Mouse (Mus musculus): ENCODE measurements around the gene Rpl22. TPM values are rescaled to one million over a fixed set of nuclear protein-coding genes. Genes with fewer than 3 reads are reported as not detected.

Rpl22 gene
- polyA plus RNA-seq, 1 experiment, result not detected

GRCm38 (mm10) chr4:152324641-152325562 is 640 bp upstream of the Rpl22 start:
- TF ChIP-seq POLR2A (IDR thresholded peaks at IDR 0.05; ENCODE audit: insufficient read depth, low read depth, low read length), result no peak
- TF ChIP-seq CTCF (IDR thresholded peaks at IDR 0.05; ENCODE audit: insufficient read depth, low read depth, low read length), result no peak

GRCm38 (mm10) chr4:152326543-152326942 is 1.0 kb downstream of the Rpl22 start:
- no peak for TF ChIP-seq POLR2A (IDR thresholded peaks at IDR 0.05; ENCODE audit: insufficient read depth, low read depth, low read length)
- TF ChIP-seq CTCF (IDR thresholded peaks at IDR 0.05; ENCODE audit: insufficient read depth, low read depth, low read length), result no peak
- Histone ChIP-seq H3K4me3 (ENCODE audit: insufficient read depth, low read depth, low read length) (peak overlapping the region; percentile 75), H3K4me1 (ENCODE audit: control insufficient read depth, insufficient read depth, low read length) (peaks cover 7% of the 10 kb centered on the region), H3K27ac (ENCODE audit: insufficient read depth, low read depth, low read length) (no peak overlapping the region)
- WGBS, result under 1% methylated on average over 11 of the region's 11 CpGs

More at GRCm38 (mm10) chr4:152324641-152325562, 640 bp upstream of the Rpl22 start:
- Histone ChIP-seq H3K27ac (ENCODE audit: insufficient read depth, low read depth, low read length) (no peak overlapping the region), H3K4me3 (ENCODE audit: insufficient read depth, low read depth, low read length) (peak overlapping the region; percentile 30), H3K4me1 (ENCODE audit: control insufficient read depth, insufficient read depth, low read length) (peaks cover 7% of the 10 kb centered on the region)
- 53% methylated on average over 16 of the region's 16 CpGs for WGBS

- Histone ChIP-seq H3K4me3 (ENCODE audit: insufficient read depth, low read depth, low read length) (no peak overlapping the region), H3K4me1 (ENCODE audit: control insufficient read depth, insufficient read depth, low read length) (peaks cover 7% of the 10 kb centered on the region), H3K27ac (ENCODE audit: insufficient read depth, low read depth, low read length) (no peak overlapping the region)
- 76% methylated on average over 6 of the region's 6 CpGs for WGBS
- TF ChIP-seq CTCF (IDR thresholded peaks at IDR 0.05; ENCODE audit: insufficient read depth, low read depth, low read length) (no peak), POLR2A (IDR thresholded peaks at IDR 0.05; ENCODE audit: insufficient read depth, low read depth, low read length) (no peak)
Observed at GRCm38 (mm10) chr4:152328691-152329090, 3.1 kb downstream of the Rpl22 start.

GRCm38 (mm10) chr4:152332952-152333351 is 7.4 kb downstream of the Rpl22 start:
- H3K4me1 ChIP-seq (ENCODE audit: control insufficient read depth, insufficient read depth, low read length), result no peaks in the 10 kb centered on the region
- 3% methylated on average over 2 of the region's 2 CpGs for WGBS

GRCm38 (mm10) chr4:152333587-152333986 is 8.0 kb downstream of the Rpl22 start:
- TF ChIP-seq POLR2A (IDR thresholded peaks at IDR 0.05; ENCODE audit: insufficient read depth, low read depth, low read length), result no peak
- TF ChIP-seq CTCF (IDR thresholded peaks at IDR 0.05; ENCODE audit: insufficient read depth, low read depth, low read length), result no peak
- WGBS, result 84% methylated on average over 12 of the region's 12 CpGs
- 0 out of 2 replicates have a peak, but pooled peaks cover 4% of the 10 kb centered on the region for H3K4me1 ChIP-seq (ENCODE audit: control insufficient read depth, insufficient read depth, low read length)
- no peak overlapping the region for H3K4me3 ChIP-seq (ENCODE audit: insufficient read depth, low read depth, low read length)
- H3K27ac ChIP-seq (ENCODE audit: insufficient read depth, low read depth, low read length), result no peak overlapping the region

More at GRCm38 (mm10) chr4:152332952-152333351, 7.4 kb downstream of the Rpl22 start:
- H3K27ac ChIP-seq (ENCODE audit: insufficient read depth, low read depth, low read length), result no peak overlapping the region
- no peak overlapping the region for H3K4me3 ChIP-seq (ENCODE audit: insufficient read depth, low read depth, low read length)
- TF ChIP-seq POLR2A (IDR thresholded peaks at IDR 0.05; ENCODE audit: insufficient read depth, low read depth, low read length), result no peak
- TF ChIP-seq CTCF (IDR thresholded peaks at IDR 0.05; ENCODE audit: insufficient read depth, low read depth, low read length), result peak; percentile 99

- H3K27ac ChIP-seq (ENCODE audit: insufficient read depth, low read depth, low read length), result no peak overlapping the region
- TF ChIP-seq CTCF (IDR thresholded peaks at IDR 0.05; ENCODE audit: insufficient read depth, low read depth, low read length) (no peak), POLR2A (IDR thresholded peaks at IDR 0.05; ENCODE audit: insufficient read depth, low read depth, low read length) (no peak)
Observed at GRCm38 (mm10) chr4:152337772-152338171, 12.2 kb downstream of the Rpl22 start.

GRCm38 (mm10) chr4:152338419-152339292 is 13.1 kb downstream of the Rpl22 start, which contains the start of gene Chd5:
Chd5 (plus strand) TSS chr4:152338651.
- peak within 1 kb of the TSS; percentile 73 for H3K4me3 ChIP-seq (ENCODE audit: insufficient read depth, low read depth, low read length)
- TF ChIP-seq CTCF (IDR thresholded peaks at IDR 0.05; ENCODE audit: insufficient read depth, low read depth, low read length), result no peak
- peak; percentile 21; the same call in 1 of the 2 replicates for TF ChIP-seq POLR2A (IDR thresholded peaks at IDR 0.05; ENCODE audit: insufficient read depth, low read depth, low read length)
- WGBS, result under 1% methylated on average over 103 of the region's 120 CpGs
- peak within 1 kb of the TSS; percentile 58 for H3K27ac ChIP-seq (ENCODE audit: insufficient read depth, low read depth, low read length)
- peaks cover 43% of the 10 kb centered on the region for H3K4me1 ChIP-seq (ENCODE audit: control insufficient read depth, insufficient read depth, low read length)

More at GRCm38 (mm10) chr4:152337772-152338171, 12.2 kb downstream of the Rpl22 start:
- 32% methylated on average over 6 of the region's 6 CpGs for WGBS
- Histone ChIP-seq H3K4me3 (ENCODE audit: insufficient read depth, low read depth, low read length) (no peak overlapping the region), H3K4me1 (ENCODE audit: control insufficient read depth, insufficient read depth, low read length) (peaks cover 34% of the 10 kb centered on the region)

GRCm38 (mm10) chr4:152339293-152339790 is 13.8 kb downstream of the Rpl22 start:
- peak overlapping the region; percentile 58; the same call in 1 of the 2 replicates for H3K27ac ChIP-seq (ENCODE audit: insufficient read depth, low read depth, low read length)
- peak overlapping the region; percentile 73 for H3K4me3 ChIP-seq (ENCODE audit: insufficient read depth, low read depth, low read length)
- 3% methylated on average over 26 of the region's 26 CpGs for WGBS
- TF ChIP-seq POLR2A (IDR thresholded peaks at IDR 0.05; ENCODE audit: insufficient read depth, low read depth, low read length), result no peak
- TF ChIP-seq CTCF (IDR thresholded peaks at IDR 0.05; ENCODE audit: insufficient read depth, low read depth, low read length), result no peak
- peaks cover 49% of the 10 kb centered on the region for H3K4me1 ChIP-seq (ENCODE audit: control insufficient read depth, insufficient read depth, low read length)
